28 mouse cellular contexts compared by ENCODE assay signal in the genomic region with DNA sequence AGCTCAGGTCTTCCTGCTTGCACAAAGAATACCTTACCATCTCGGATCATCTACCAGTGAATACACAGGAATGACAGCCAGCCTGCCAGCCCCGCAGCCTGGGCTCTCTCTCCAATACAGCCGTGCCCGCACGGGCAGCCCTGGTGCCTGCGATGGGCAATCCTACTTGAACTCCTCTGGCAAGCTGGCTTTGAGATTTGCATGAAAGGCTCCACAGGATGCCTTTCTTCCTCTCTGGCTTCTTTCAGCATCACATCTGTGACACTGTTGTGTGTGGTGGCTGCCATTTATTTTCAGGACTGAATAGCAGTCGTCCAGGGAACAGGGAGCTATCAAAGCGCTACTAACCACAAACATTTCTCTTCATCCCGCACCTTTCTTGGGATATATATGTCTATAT. TPM values are rescaled to one million over a fixed set of nuclear protein-coding genes. Genes with fewer than 3 reads are reported as not detected.
DNase-seq lines count a peak whose midpoint lies in the region; ATAC-seq and TF ChIP-seq lines count a peak whose summit lies in the region.
"Had no signal": no experiment of that assay in that cellular context is flagged by ENCODE, and none has a peak within 500 bp of the region (broad histone marks: within the 10 kb centered on the region; RNA-seq: fewer than 3 reads in every experiment).

No protein-coding gene starts in this region.

- H3K9me3 ChIP-seq in CH12.LX (replicated peaks; ENCODE audit: low read length): peaks cover 27% of the 10 kb centered on the region
- H3K9me3 ChIP-seq in hindbrain, embryonic 12.5 days (replicated peaks): no peaks in the 10 kb centered on the region
- H3K9me3 ChIP-seq in midbrain, embryonic 14.5 days (ENCODE audit: control insufficient read depth, low read length): no peaks in the 10 kb centered on the region
- H3K9me3 ChIP-seq: embryonic facial prominence, embryonic 10.5 days; intestine, embryonic 15.5 days had no signal

- H3K27ac ChIP-seq in CH12.LX (ENCODE audit: insufficient read depth, low read depth): no peak overlapping the region
- peak overlapping the region; percentile 18; the same call in 1 of the 2 replicates for H3K27ac ChIP-seq in hindbrain, embryonic 12.5 days
- H3K27ac ChIP-seq in midbrain, embryonic 14.5 days (replicated peaks; ENCODE audit: low read depth, low read length): no peak overlapping the region
- H3K27ac ChIP-seq: embryonic facial prominence, embryonic 10.5 days; heart, embryonic 13.5 days; intestine, embryonic 15.5 days; left cerebral cortex, adult 2 months had no signal

- no peak for TF ChIP-seq POLR2A in CH12.LX (IDR thresholded peaks at IDR 0.05; ENCODE audit: low read depth, low read length)

- H3K36me3 ChIP-seq in CH12.LX (replicated peaks in 1 of 2; ENCODE audit: control insufficient read depth in 1 of 2, insufficient read depth in 1 of 2, low read length in 1 of 2): no peaks in the 10 kb centered on the region
- no peaks in the 10 kb centered on the region for H3K36me3 ChIP-seq in hindbrain, embryonic 12.5 days
- no peaks in the 10 kb centered on the region for H3K36me3 ChIP-seq in midbrain, embryonic 14.5 days (ENCODE audit: control insufficient read depth, insufficient read depth, low read length)
- H3K36me3 ChIP-seq: embryonic facial prominence, embryonic 10.5 days; heart, embryonic 13.5 days; intestine, embryonic 15.5 days had no signal

- peak; percentile 42 for DNase-seq in CH12.LX (ENCODE audit: extremely low read depth)
- DNase-seq in brain, adult 2 months (ENCODE audit: low read depth, low spot score): peak; percentile 22
- DNase-seq in midbrain, embryonic 14.5 days: peak; percentile 52
- DNase-seq in urinary bladder, adult 18-20 months (ENCODE audit: low spot score in 2 of 2): no peak
- DNase-seq in spleen, adult 12 weeks (ENCODE audit: low spot score): no peak
- DNase-seq in Muller cell, postnatal 12 days (ENCODE audit: inconsistent ontology term): no peak
- DNase-seq: adrenal gland, adult 8-10 months; cerebellum, adult 11-12 months; cerebellum, postnatal 36 days; heart, adult 11 months; kidney, adult 9 months; kidney, postnatal 4 days; layer of hippocampus, adult 9-11 months; left cerebral cortex, postnatal 4 days; liver, postnatal 0 days; right cerebral cortex, adult 18-20 months; thymus, postnatal 36 days had no signal

- no peak for TF ChIP-seq EP300 in CH12.LX (IDR thresholded peaks at IDR 0.05; ENCODE audit: low read length)

- H3K4me1 ChIP-seq in CH12.LX (ENCODE audit: control insufficient read depth in 1 of 2, insufficient read depth in 2 of 2): peaks cover 17 to 56% of the 10 kb centered on the region in 2 experiments
- H3K4me1 ChIP-seq in hindbrain, embryonic 12.5 days: peaks cover 16% of the 10 kb centered on the region
- H3K4me1 ChIP-seq in midbrain, embryonic 14.5 days (ENCODE audit: control insufficient read depth, insufficient read depth, low read length): no peaks in the 10 kb centered on the region
- H3K4me1 ChIP-seq: intestine, embryonic 15.5 days had no signal

- TF ChIP-seq CTCF in CH12.LX (conservative IDR thresholded peaks at IDR 0.05 in 1 of 2, IDR thresholded peaks at IDR 0.05 in 1 of 2; ENCODE audit: low read depth in 2 of 2, low read length in 2 of 2): no peak

- no peak overlapping the region for H3K9ac ChIP-seq in CH12.LX (ENCODE audit: insufficient read depth, low read depth)
- no peak overlapping the region for H3K9ac ChIP-seq in hindbrain, embryonic 12.5 days
- no peak overlapping the region for H3K9ac ChIP-seq in midbrain, embryonic 14.5 days (replicated peaks; ENCODE audit: low read length)
- H3K9ac ChIP-seq: heart, embryonic 13.5 days; intestine, embryonic 15.5 days; liver, postnatal 0 days had no signal

- peak; percentile 56; the same call in 1 of the 2 replicates for ATAC-seq in hindbrain, embryonic 12.5 days (ENCODE audit: low FRiP score)
- ATAC-seq in midbrain, embryonic 14.5 days (ENCODE audit: low FRiP score, low TSS enrichment): no peak
- ATAC-seq: intestine, embryonic 15.5 days; liver, postnatal 0 days; Patski had no signal

- peaks cover 12% of the 10 kb centered on the region for H3K27me3 ChIP-seq in CH12.LX (replicated peaks)
- H3K27me3 ChIP-seq in hindbrain, embryonic 12.5 days: no peaks in the 10 kb centered on the region
- no peaks in the 10 kb centered on the region for H3K27me3 ChIP-seq in midbrain, embryonic 14.5 days (ENCODE audit: control insufficient read depth, insufficient read depth, low read length)
- H3K27me3 ChIP-seq: heart, embryonic 13.5 days; intestine, embryonic 15.5 days; Patski had no signal

- no peak for TF ChIP-seq RAD21 in CH12.LX (IDR thresholded peaks at IDR 0.05; ENCODE audit: low read depth, low read length)

- in situ Hi-C loops in CH12.LX (cut with MboI; ENCODE audit: low pct_ligation_motif_present, low pct_unique_long_range_greater_than_20kb, low sequenced_read_pairs): no loop called here

- H3K4me2 ChIP-seq in CH12.LX (ENCODE audit: insufficient read depth, low read depth, poor library complexity, severe bottlenecking): no peak overlapping the region
- H3K4me2 ChIP-seq in hindbrain, embryonic 12.5 days (replicated peaks): no peak overlapping the region
- no peak overlapping the region for H3K4me2 ChIP-seq in midbrain, embryonic 14.5 days (ENCODE audit: low read length)
- H3K4me2 ChIP-seq: heart, embryonic 13.5 days; intestine, embryonic 15.5 days had no signal

- dilution Hi-C loops in CH12.LX (cut with MboI; ENCODE audit: extremely low pct_ligation_motif_present, extremely low pct_unique_long_range_greater_than_20kb, low sequenced_read_pairs): no loop called here

- 48% methylated on average over 9 of the region's 9 CpGs for WGBS in hindbrain, embryonic 12.5 days
- 36% methylated on average over 9 of the region's 9 CpGs for WGBS in midbrain, embryonic 14.5 days

- H3K79me2 ChIP-seq in CH12.LX (replicated peaks; ENCODE audit: control insufficient read depth, extremely low read depth, insufficient read depth, poor library complexity, severe bottlenecking): no peaks in the 10 kb centered on the region

- no peak overlapping the region for H3K4me3 ChIP-seq in CH12.LX (replicated peaks in 1 of 3; ENCODE audit: low read depth in 2 of 3, low read length in 2 of 3, poor library complexity in 1 of 3)
- no peak overlapping the region for H3K4me3 ChIP-seq in hindbrain, embryonic 12.5 days
- H3K4me3 ChIP-seq in midbrain, embryonic 14.5 days (replicated peaks; ENCODE audit: low read depth, low read length): no peak overlapping the region
- H3K4me3 ChIP-seq: embryonic facial prominence, embryonic 10.5 days; heart, embryonic 13.5 days; intestine, embryonic 15.5 days; left cerebral cortex, adult 2 months; megakaryocyte, embryonic 14.5 days; myocyte had no signal

TF ChIP-seq in CH12.LX, 34 proteins besides CTCF, POLR2A, EP300 and RAD21:
- TF ChIP-seq ZC3H11A (IDR thresholded peaks at IDR 0.05; ENCODE audit: low read depth, low read length) (no peak), ZMIZ1 (IDR thresholded peaks at IDR 0.05; ENCODE audit: low read depth, low read length) (no peak), ELF1 (IDR thresholded peaks at IDR 0.05; ENCODE audit: low read depth, low read length) (no peak), TBP (conservative IDR thresholded peaks at IDR 0.05; ENCODE audit: low read depth, low read length) (no peak), PAX5 (IDR thresholded peaks at IDR 0.05; ENCODE audit: low read length) (no peak), MAX (IDR thresholded peaks at IDR 0.05; ENCODE audit: low read length) (no peak), JUND (conservative IDR thresholded peaks at IDR 0.05; ENCODE audit: low read depth, low read length) (no peak), SIN3A (IDR thresholded peaks at IDR 0.05; ENCODE audit: low read length) (no peak), TCF12 (IDR thresholded peaks at IDR 0.05; ENCODE audit: low read depth, low read length) (no peak), NELFE (IDR thresholded peaks at IDR 0.05; ENCODE audit: low read depth, low read length) (no peak), UBTF (IDR thresholded peaks at IDR 0.05; ENCODE audit: low read depth, low read length) (no peak), ZKSCAN1 (IDR thresholded peaks at IDR 0.05; ENCODE audit: borderline replicate concordance, low read depth, low read length) (no peak), MXI1 (IDR thresholded peaks at IDR 0.05; ENCODE audit: low read depth, low read length) (no peak), GABPA (IDR thresholded peaks at IDR 0.05; ENCODE audit: insufficient replicate concordance, low read depth, low read length) (no peak), JUN (IDR thresholded peaks at IDR 0.05; ENCODE audit: insufficient read depth, low read depth, low read length) (no peak)

RNA-seq across cellular contexts. Expression of gene Scube3, which starts 25.6 kb away (rescaled TPM):
- total RNA-seq in CH12.LX (2012; rRNA removed) (0.08 and 0.50 TPM in 2 replicates), CH12.LX (2014; rRNA removed) (not detected in 2 replicates)
- 0.10 and 0.19 TPM in 2 replicates for polyA plus RNA-seq in CH12.LX (2012; ENCODE audit: insufficient read length, low read depth)
- polyA plus RNA-seq in hindbrain, embryonic 12.5 days (2016; fragmentation: Nextera tagmentation; extraction: Ambion mirVana): 11.1 and 12.4 TPM in 2 replicates
- polyA plus RNA-seq in midbrain, embryonic 14.5 days (2014; fragmentation: Nextera tagmentation; extraction: Ambion mirVana): 7.3 and 8.0 TPM in 2 replicates
- total RNA-seq: liver, adult 2 months had no signal

RNA-seq across cellular contexts. Expression of gene Tcp11, which starts 35.9 kb away (rescaled TPM):
- not detected in 2 replicates for total RNA-seq in CH12.LX (2012; rRNA removed)
- not detected in 2 replicates for total RNA-seq in CH12.LX (2014; rRNA removed)
- polyA plus RNA-seq in CH12.LX (2012; ENCODE audit: insufficient read length, low read depth): not detected in 2 replicates
- 1.9 and 2.6 TPM in 2 replicates for polyA plus RNA-seq in hindbrain, embryonic 12.5 days (2016; fragmentation: Nextera tagmentation; extraction: Ambion mirVana)
- polyA plus RNA-seq in midbrain, embryonic 14.5 days (2014; fragmentation: Nextera tagmentation; extraction: Ambion mirVana): 0.88 and 1.1 TPM in 2 replicates
- total RNA-seq: gastrocnemius, adult 8-10 months; heart, postnatal 25 days; liver, adult 2 months had no signal
- polyA plus RNA-seq: liver, adult 2 months; myocyte had no signal

Comparison
In these comparisons a context has a peak if more than half of its experiments do, and no peak if none do; other contexts are left out.
1. DNase-seq: peak in CH12.LX (single experiment), brain, adult 2 months (single experiment) and midbrain, embryonic 14.5 days (single experiment); none in urinary bladder, adult 18-20 months (0 of 2), spleen, adult 12 weeks (single experiment) and Muller cell, postnatal 12 days (single experiment).